Mouse (Mus musculus) heart, adult 2 months (tissue): ENCODE data around the gene Fkbpl.

ENCODE experiments used
- CTCF ChIP-seq: fragments of 200-600 bp; IDR thresholded peaks from 2 replicates; pipeline ENCODE4 v1.8.1; 2022; ENCODE audit warnings: antibody characterized with exemption, mild to moderate bottlenecking, moderate library complexity
- EP300 ChIP-seq: fragments of 200-500 bp; IDR thresholded peaks from 2 replicates; pipeline ENCODE4 v1.6.1; 2011; ENCODE audit warnings: low read depth, low read length, control low read depth; ENCODE audit not compliant: insufficient read depth
- POLR2A ChIP-seq: fragments of 200-500 bp; IDR thresholded peaks from 2 replicates; pipeline ENCODE4 v1.6.1; 2011; ENCODE audit warnings: mild to moderate bottlenecking, low read depth, low read length, control low read depth; ENCODE audit not compliant: insufficient read depth

DNA sequence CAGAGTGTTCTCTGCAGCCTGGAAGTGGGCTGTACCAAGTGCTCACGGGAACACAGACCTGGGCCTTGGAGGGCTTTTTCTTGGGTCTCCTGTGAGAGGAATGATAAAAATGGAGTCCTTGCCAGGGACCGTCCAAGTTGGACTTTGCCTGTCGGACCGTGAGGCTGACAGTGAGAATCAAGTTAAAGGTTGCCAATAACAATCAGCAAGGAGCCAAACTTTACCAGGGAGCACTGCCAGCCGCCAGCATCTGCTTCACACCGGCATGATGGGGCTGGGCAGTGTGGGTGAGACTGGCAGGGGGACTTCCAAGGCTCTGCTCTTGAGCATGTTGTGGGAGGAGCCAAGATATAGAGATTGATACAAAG lies 31.5 kb downstream of the Fkbpl start:
- no peak for TF ChIP-seq CTCF
- no peak for TF ChIP-seq POLR2A
- no peak for TF ChIP-seq EP300
